Mouse (Mus musculus) lung, embryonic 14.5 days (tissue): ENCODE results near the gene Tpsb2. TPM values are rescaled to one million over a fixed set of nuclear protein-coding genes. Genes with fewer than 3 reads are reported as not detected.

ENCODE experiments used
- ATAC-seq: fragments of 200-750 bp; cut with Nextera tagmentation; 2 replicates; pipeline ENCODE4 v1.8.0; 2017; ENCODE audit warnings: mild to moderate bottlenecking, moderate TSS enrichment, moderate library complexity; ENCODE audit not compliant: insufficient read depth
- DNase-seq: peaks from one replicate; pipeline ENCODE4 v3.0.0-alpha.2; 2015
- H3K27ac ChIP-seq: fragments of 300-500 bp; sonication (generic); 2 replicates; pipeline ENCODE4 v1.5.1; 2014; ENCODE audit warnings: low read depth, mild to moderate bottlenecking, moderate library complexity
- H3K27me3 ChIP-seq: fragments of 300-500 bp; sonication (generic); 2 replicates; pipeline ENCODE4 v1.6.1; 2014; ENCODE audit warnings: low read length, control low read depth; ENCODE audit not compliant: insufficient read depth
- H3K36me3 ChIP-seq: fragments of 300-500 bp; sonication (generic); 2 replicates; pipeline ENCODE4 v1.6.1; 2014; ENCODE audit warnings: control low read depth; ENCODE audit not compliant: insufficient read depth
- H3K4me1 ChIP-seq: fragments of 300-500 bp; sonication (generic); 2 replicates; pipeline ENCODE4 v1.6.1; 2014; ENCODE audit warnings: antibody characterized with exemption, control low read depth; ENCODE audit not compliant: insufficient read depth
- H3K4me2 ChIP-seq: fragments of 300-500 bp; sonication (generic); 2 replicates; pipeline ENCODE4 v1.6.1; 2014; ENCODE audit warnings: mild to moderate bottlenecking
- H3K4me3 ChIP-seq: fragments of 300-500 bp; sonication (generic); 2 replicates; pipeline ENCODE4 v1.5.1; 2014; ENCODE audit warnings: low read depth, low read length
- H3K9ac ChIP-seq: fragments of 300-500 bp; sonication (generic); 2 replicates; pipeline ENCODE4 v1.6.1; 2014
- H3K9me3 ChIP-seq: fragments of 300-500 bp; sonication (generic); 2 replicates; pipeline ENCODE4 v1.6.1; 2016; ENCODE audit warnings: low read depth, low read length, control low read depth
- CTCF ChIP-seq: IDR thresholded peaks from 2 replicates; pipeline ENCODE4 v1.5.1; 2016; ENCODE audit warnings: antibody characterized with exemption, low read depth
- WGBS: fragments of 180-500 bp; shearing (Covaris S2); extraction: QIAGEN DNeasy Blood & Tissue Kit; methylation state at CpG from one replicate; pipeline ENCODE4 v1.1.7; 2014; 5-methylcytosine and 5-hydroxymethylcytosine counted together
- polyA plus RNA-seq: library from polyadenylated mRNA; unstranded; fragments of >200 nt; fragmentation: Nextera tagmentation; extraction: Ambion mirVana; gene quantifications from 2 replicates; pipeline ENCODE4 v1.2.1, GENCODE M21; 2014

The Tpsb2 gene
- polyA plus RNA-seq, 1 experiment from 2014 or later, result 1.3 TPM

DNA sequence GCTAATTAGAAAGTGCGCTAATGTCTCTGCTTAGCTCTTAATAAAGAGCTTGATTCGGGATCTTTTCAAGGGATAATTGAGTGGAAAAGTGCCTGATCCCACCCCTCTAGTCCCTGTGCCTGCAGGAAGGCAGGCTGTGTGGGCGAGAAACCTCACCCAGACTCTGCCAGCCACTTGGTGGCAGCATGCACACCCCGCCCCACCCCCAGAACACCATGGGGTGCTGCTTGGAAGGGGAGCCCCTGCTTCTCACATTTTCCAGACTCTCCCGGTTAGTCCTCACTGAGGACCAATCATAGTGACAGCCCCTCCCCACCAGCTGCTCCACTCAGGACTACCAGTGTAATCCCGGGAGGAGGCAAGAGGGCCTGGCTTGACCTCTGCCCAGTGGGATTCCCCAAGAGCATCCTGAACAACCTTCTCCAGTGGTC is 39.9 kb downstream of the Tpsb2 start:
- no peak for DNase-seq
- ATAC-seq, result no peak
- H3K9me3 ChIP-seq, result no peaks in the 10 kb centered on the region
- H3K4me2 ChIP-seq, result no peak overlapping the region
- TF ChIP-seq CTCF, result 0 out of 2 replicates have a peak, but pooled peaks have one; percentile 11
- H3K4me1 ChIP-seq, result 0 out of 2 replicates have a peak, but pooled peaks cover 8% of the 10 kb centered on the region
- no peaks in the 10 kb centered on the region for H3K27me3 ChIP-seq
- no peaks in the 10 kb centered on the region for H3K36me3 ChIP-seq
- no peak overlapping the region for H3K4me3 ChIP-seq
- H3K27ac ChIP-seq, result no peak overlapping the region
- no peak overlapping the region for H3K9ac ChIP-seq
- 30% methylated on average over 6 of the region's 6 CpGs for WGBS

- Histone ChIP-seq H3K4me1 (0 out of 2 replicates have a peak, but pooled peaks cover 8% of the 10 kb centered on the region), H3K4me3 (no peak overlapping the region), H3K27me3 (no peaks in the 10 kb centered on the region), H3K9ac (no peak overlapping the region), H3K27ac (no peak overlapping the region), H3K4me2 (no peak overlapping the region), H3K36me3 (no peaks in the 10 kb centered on the region), H3K9me3 (no peaks in the 10 kb centered on the region)
- ATAC-seq (no peak), DNase-seq (no peak)
- TF ChIP-seq CTCF, result no peak
- WGBS, result 60% methylated on average over 4 of the region's 4 CpGs
Observed at GRCm38 (mm10) chr17:25407352-25407751, 41.2 kb downstream of the Tpsb2 start.

GRCm38 (mm10) chr17:25408302-25408999 is 42.3 kb downstream of the Tpsb2 start:
- Histone ChIP-seq H3K27me3 (no peaks in the 10 kb centered on the region), H3K9me3 (no peaks in the 10 kb centered on the region), H3K36me3 (no peaks in the 10 kb centered on the region), H3K27ac (no peak overlapping the region), H3K4me3 (no peak overlapping the region), H3K9ac (no peak overlapping the region), H3K4me1 (0 out of 2 replicates have a peak, but pooled peaks cover 8% of the 10 kb centered on the region), H3K4me2 (no peak overlapping the region)
- ATAC-seq, result no peak
- 83% methylated on average over 7 of the region's 7 CpGs for WGBS
- no peak for TF ChIP-seq CTCF
- DNase-seq, result no peak

- no peak for TF ChIP-seq CTCF
- no peak for DNase-seq
- no peaks in the 10 kb centered on the region for H3K27me3 ChIP-seq
- no peak overlapping the region for H3K9ac ChIP-seq
- ATAC-seq, result no peak
- H3K4me3 ChIP-seq, result no peak overlapping the region
- H3K27ac ChIP-seq, result no peak overlapping the region; the same call in 1 of the 2 replicates
- H3K9me3 ChIP-seq, result no peaks in the 10 kb centered on the region
- WGBS, result 72% methylated on average over 7 of the region's 7 CpGs
- H3K4me1 ChIP-seq, result 0 out of 2 replicates have a peak, but pooled peaks cover 8% of the 10 kb centered on the region
- no peak overlapping the region for H3K4me2 ChIP-seq
- H3K36me3 ChIP-seq, result no peaks in the 10 kb centered on the region
Observed at GRCm38 (mm10) chr17:25409621-25410020, 43.5 kb downstream of the Tpsb2 start.

DNA sequence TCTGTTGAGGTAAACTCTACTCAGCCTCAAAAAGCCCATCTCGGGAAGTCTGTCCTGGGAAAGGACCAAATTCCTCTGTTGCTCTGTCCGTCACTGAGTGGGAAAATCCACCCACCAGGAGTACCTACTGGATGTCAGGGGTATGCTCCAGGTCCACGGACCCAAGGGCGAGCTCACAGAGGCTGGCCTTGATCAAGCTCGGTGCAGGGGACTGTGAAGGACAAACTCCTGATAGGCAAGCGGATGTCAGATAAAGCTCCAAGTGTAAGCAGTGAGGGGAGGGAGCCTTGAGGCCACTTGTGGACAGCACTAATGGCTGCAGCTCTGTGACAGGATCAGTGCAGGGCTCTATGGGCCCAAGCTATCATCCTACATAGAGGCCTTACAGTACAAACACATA is 44.1 kb downstream of the Tpsb2 start:
- no peak for TF ChIP-seq CTCF
- Histone ChIP-seq H3K27ac (no peak overlapping the region; the same call in 1 of the 2 replicates), H3K9ac (no peak overlapping the region), H3K9me3 (no peaks in the 10 kb centered on the region), H3K4me2 (no peak overlapping the region), H3K4me3 (no peak overlapping the region), H3K36me3 (no peaks in the 10 kb centered on the region), H3K27me3 (no peaks in the 10 kb centered on the region), H3K4me1 (peaks cover 11% of the 10 kb centered on the region; the same call in 1 of the 2 replicates)
- DNase-seq (no peak), ATAC-seq (no peak)
- 53% methylated on average over 6 of the region's 6 CpGs for WGBS

- no peak for TF ChIP-seq CTCF
- DNase-seq, result no peak
- Histone ChIP-seq H3K9me3 (no peaks in the 10 kb centered on the region), H3K4me1 (peaks cover 12% of the 10 kb centered on the region), H3K4me3 (no peak overlapping the region), H3K9ac (no peak overlapping the region), H3K36me3 (no peaks in the 10 kb centered on the region), H3K27me3 (no peaks in the 10 kb centered on the region), H3K27ac (no peak overlapping the region), H3K4me2 (no peak overlapping the region)
- ATAC-seq, result no peak
- WGBS, result 34% methylated on average over 7 of the region's 7 CpGs
Observed at GRCm38 (mm10) chr17:25410786-25411185, 44.7 kb downstream of the Tpsb2 start.

DNA sequence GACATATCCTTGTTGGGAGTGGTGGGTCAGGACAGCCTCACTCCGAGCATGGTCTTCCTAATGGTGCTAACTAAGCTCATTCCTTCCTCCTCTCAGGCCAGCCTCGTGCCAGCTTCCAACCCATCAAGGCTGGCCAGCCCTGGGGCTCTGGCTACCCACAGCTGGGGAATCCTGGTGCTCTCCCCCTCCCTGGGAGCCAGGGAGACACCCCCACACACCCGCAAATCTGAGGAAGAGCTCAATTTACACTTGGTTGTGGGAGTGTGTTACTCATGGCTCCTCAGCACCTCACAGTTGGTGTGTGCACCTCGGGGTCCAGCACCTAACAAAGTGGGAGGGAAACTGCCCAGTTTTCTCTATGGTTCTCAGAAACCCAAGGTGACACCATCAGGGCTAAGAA is 45.1 kb downstream of the Tpsb2 start:
- Histone ChIP-seq H3K4me3 (no peak overlapping the region), H3K9ac (no peak overlapping the region)
- WGBS, result 49% methylated on average over 4 of the region's 4 CpGs

More for the DNA sequence above, 45.1 kb downstream of the Tpsb2 start:
- TF ChIP-seq CTCF, result no peak
- no peak for ATAC-seq
- no peaks in the 10 kb centered on the region for H3K27me3 ChIP-seq
- no peak overlapping the region for H3K27ac ChIP-seq
- no peaks in the 10 kb centered on the region for H3K36me3 ChIP-seq
- no peak overlapping the region for H3K4me2 ChIP-seq
- no peaks in the 10 kb centered on the region for H3K9me3 ChIP-seq
- peaks cover 16% of the 10 kb centered on the region for H3K4me1 ChIP-seq
- DNase-seq, result no peak
